Mouse (Mus musculus) forebrain, embryonic 16.5 days (tissue): ENCODE data around the gene Acp5. TPM values are rescaled to one million over a fixed set of nuclear protein-coding genes. Genes with fewer than 3 reads are reported as not detected.

ENCODE experiments used
- ATAC-seq: fragments of 200-750 bp; cut with Nextera tagmentation; 2 replicates; pipeline ENCODE4 v1.8.0; 2017; ENCODE audit warnings: mild to moderate bottlenecking, moderate library complexity
- H3K27ac ChIP-seq: fragments of 300-500 bp; sonication (generic); 2 replicates; pipeline ENCODE4 v1.5.1; 2014; ENCODE audit warnings: low read length, control low read depth
- H3K27me3 ChIP-seq: fragments of 300-500 bp; sonication (generic); replicated peaks from 2 replicates; pipeline ENCODE4 v1.6.1; 2014; ENCODE audit warnings: low read length; ENCODE audit not compliant: control insufficient read depth, insufficient read depth
- H3K36me3 ChIP-seq: fragments of 300-500 bp; sonication (generic); 2 replicates; pipeline ENCODE4 v1.6.1; 2014; ENCODE audit not compliant: control insufficient read depth, insufficient read depth
- H3K4me1 ChIP-seq: fragments of 300-500 bp; sonication (generic); replicated peaks from 2 replicates; pipeline ENCODE4 v1.6.1; 2014; ENCODE audit warnings: low read length; ENCODE audit not compliant: control insufficient read depth, insufficient read depth
- H3K4me2 ChIP-seq: fragments of 300-500 bp; sonication (generic); 2 replicates; pipeline ENCODE4 v1.6.1; 2014; ENCODE audit warnings: mild to moderate bottlenecking, low read length, control low read depth
- H3K4me3 ChIP-seq: fragments of 300-500 bp; sonication (generic); replicated peaks from 2 replicates; pipeline ENCODE4 v1.5.1; 2014; ENCODE audit warnings: mild to moderate bottlenecking, low read length, control low read depth
- H3K9ac ChIP-seq: fragments of 300-500 bp; sonication (generic); replicated peaks from 2 replicates; pipeline ENCODE4 v1.6.1; 2014; ENCODE audit warnings: low read depth, low read length, control low read depth
- H3K9me3 ChIP-seq: fragments of 300-500 bp; sonication (generic); 2 replicates; pipeline ENCODE4 v1.6.1; 2016; ENCODE audit warnings: low read length; ENCODE audit not compliant: control insufficient read depth
- WGBS: fragments of 180-500 bp; shearing (Covaris S2); extraction: QIAGEN DNeasy Blood & Tissue Kit; methylation state at CpG from one replicate; pipeline ENCODE4 v1.1.7; 2014; 5-methylcytosine and 5-hydroxymethylcytosine counted together
- polyA plus RNA-seq: library from polyadenylated mRNA; unstranded; fragments of >200 nt; fragmentation: Nextera tagmentation; extraction: Ambion mirVana; gene quantifications from 2 replicates; pipeline ENCODE4 v1.2.1, GENCODE M21; 2015

The Acp5 gene
- polyA plus RNA-seq, 1 experiment from 2014 or later = not detected

DNA sequence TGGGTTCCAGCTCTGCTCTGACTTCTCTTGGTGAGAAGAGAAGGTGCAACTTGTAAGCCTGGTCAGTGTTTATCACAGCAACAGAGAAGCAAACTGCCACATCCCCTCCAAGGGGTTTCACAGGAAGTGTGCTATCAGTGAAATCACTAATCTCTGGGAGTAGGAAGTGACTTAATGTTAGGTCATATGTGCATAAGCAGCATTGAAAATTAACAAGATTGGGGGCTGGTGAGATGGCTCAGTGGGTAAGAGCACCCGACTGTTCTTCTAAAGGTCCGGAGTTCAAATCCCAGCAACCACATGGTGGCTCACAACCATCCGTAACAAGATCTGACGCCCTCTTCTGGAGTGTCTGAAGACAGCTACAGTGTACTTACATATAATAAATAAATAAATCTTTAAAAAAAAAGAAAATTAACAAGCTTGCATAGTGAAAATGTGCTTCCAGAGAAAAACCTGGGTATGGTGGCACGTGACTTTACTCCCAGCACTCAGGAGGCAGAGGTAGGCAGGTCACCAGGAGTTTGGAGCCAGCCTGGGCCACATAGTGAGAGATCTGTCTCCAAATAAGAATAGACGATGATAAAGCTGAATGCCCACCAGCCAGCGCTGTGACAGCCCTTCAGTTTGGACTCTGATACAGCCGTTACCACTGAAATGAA is 8.9 kb upstream of the Acp5 start:
- Histone ChIP-seq H3K9ac (no peak overlapping the region), H3K4me2 (no peak overlapping the region), H3K36me3 (no peaks in the 10 kb centered on the region), H3K9me3 (no peaks in the 10 kb centered on the region), H3K27ac (no peak overlapping the region), H3K4me1 (no peaks in the 10 kb centered on the region), H3K4me3 (no peak overlapping the region), H3K27me3 (no peaks in the 10 kb centered on the region)
- 91% methylated on average over 6 of the region's 8 CpGs for WGBS
- ATAC-seq = no peak

- H3K36me3 ChIP-seq = no peaks in the 10 kb centered on the region
- peak; percentile 67 for ATAC-seq
- no peak overlapping the region for H3K9ac ChIP-seq
- no peak overlapping the region for H3K27ac ChIP-seq
- no peaks in the 10 kb centered on the region for H3K9me3 ChIP-seq
- H3K27me3 ChIP-seq = no peaks in the 10 kb centered on the region
- WGBS = 52% methylated on average over 17 of the region's 17 CpGs
- H3K4me1 ChIP-seq = no peaks in the 10 kb centered on the region
- no peak overlapping the region for H3K4me2 ChIP-seq
- H3K4me3 ChIP-seq = no peak overlapping the region
These were observed 7.9 kb upstream of the Acp5 start for GRCm38 (mm10) chr9:22143108-22144037.

GRCm38 (mm10) chr9:22139746-22140145 is 4.2 kb upstream of the Acp5 start:
- H3K27ac ChIP-seq = no peak overlapping the region
- H3K9ac ChIP-seq = no peak overlapping the region
- no peaks in the 10 kb centered on the region for H3K4me1 ChIP-seq
- H3K4me2 ChIP-seq = no peak overlapping the region
- no peak overlapping the region for H3K4me3 ChIP-seq
- WGBS = 88% methylated on average over 5 of the region's 5 CpGs
- no peaks in the 10 kb centered on the region for H3K27me3 ChIP-seq
- no peaks in the 10 kb centered on the region for H3K9me3 ChIP-seq
- H3K36me3 ChIP-seq = no peaks in the 10 kb centered on the region
- ATAC-seq = no peak

DNA sequence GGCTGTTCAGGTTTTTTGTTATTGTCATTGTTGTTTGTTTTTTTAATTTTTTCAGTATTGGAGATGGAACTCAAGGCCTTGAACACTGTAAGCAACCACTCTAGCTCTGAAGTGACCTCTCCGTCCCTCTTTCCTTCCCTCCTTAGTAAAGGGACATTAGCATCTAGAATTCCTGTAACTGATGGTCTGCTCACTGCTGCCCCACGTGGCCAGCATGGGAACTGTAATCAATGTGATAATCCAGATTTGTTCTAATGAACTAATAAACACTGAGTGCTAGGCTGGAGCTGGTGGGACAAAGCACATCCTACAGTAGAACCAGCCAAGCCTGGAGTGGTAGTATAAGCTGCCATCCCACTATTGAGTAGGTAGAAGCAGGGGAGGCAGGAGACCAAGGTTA is 3.0 kb upstream of the Acp5 start:
- no peak overlapping the region for H3K4me2 ChIP-seq
- H3K27ac ChIP-seq = no peak overlapping the region
- WGBS = 14% methylated on average over 2 of the region's 2 CpGs

DNA sequence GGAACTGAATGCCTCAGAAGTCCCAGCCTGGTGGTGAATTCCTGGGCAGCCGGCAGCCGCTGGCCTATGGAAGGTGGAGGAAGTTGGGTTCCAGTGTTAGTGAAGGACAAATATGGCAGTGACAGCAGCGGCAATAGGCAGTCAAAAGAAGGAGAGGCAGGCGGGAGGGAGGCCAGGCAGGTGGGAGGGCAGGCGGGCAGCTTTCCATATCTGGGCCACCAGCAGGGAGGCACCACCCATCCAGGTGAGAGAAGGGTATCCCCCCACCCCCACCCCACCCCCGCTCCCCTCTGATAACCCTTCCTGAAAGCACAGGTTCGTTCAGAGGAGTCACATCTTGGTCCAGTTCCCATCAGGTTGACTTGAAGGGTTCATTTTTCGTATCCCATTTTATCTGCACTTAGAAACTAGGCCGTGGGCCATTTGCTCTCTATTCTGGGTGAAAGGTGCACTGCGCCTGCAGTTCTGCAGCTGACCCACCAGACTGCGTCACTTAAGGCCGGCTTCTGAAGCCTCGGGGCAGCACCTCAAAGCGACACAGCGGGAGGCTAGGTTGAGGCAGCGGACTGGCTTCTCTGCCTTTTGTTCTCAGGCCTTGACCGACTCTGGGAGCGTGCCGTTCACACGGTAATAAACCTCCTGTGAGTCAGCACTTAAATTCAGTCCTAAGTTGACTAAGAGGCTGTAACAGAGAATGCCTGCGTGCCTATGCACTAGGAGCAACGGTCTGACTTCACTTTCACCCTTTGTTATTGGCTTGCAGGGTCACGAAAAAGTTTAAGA is 1.4 kb upstream of the Acp5 start:
- WGBS = 10% methylated on average over 22 of the region's 23 CpGs
- Histone ChIP-seq H3K27ac (no peak overlapping the region), H3K4me1 (no peaks in the 10 kb centered on the region), H3K4me2 (no peak overlapping the region), H3K4me3 (no peak overlapping the region), H3K36me3 (no peaks in the 10 kb centered on the region), H3K9me3 (no peaks in the 10 kb centered on the region), H3K27me3 (peaks cover 5% of the 10 kb centered on the region), H3K9ac (0 out of 2 replicates have a peak overlapping the region, but pooled peaks have one; percentile 13)
- no peak for ATAC-seq

More for the DNA sequence above, 3.0 kb upstream of the Acp5 start:
- Histone ChIP-seq H3K4me3 (no peak overlapping the region), H3K36me3 (no peaks in the 10 kb centered on the region), H3K9me3 (no peaks in the 10 kb centered on the region), H3K27me3 (no peaks in the 10 kb centered on the region), H3K9ac (no peak overlapping the region), H3K4me1 (no peaks in the 10 kb centered on the region)
- ATAC-seq = no peak

GRCm38 (mm10) chr9:22134988-22135643 is 395 bp downstream of the Acp5 start:
- H3K9me3 ChIP-seq = no peaks in the 10 kb centered on the region
- H3K4me1 ChIP-seq = peaks cover 5% of the 10 kb centered on the region; the same call in 1 of the 2 replicates
- no peak overlapping the region for H3K27ac ChIP-seq
- 72% methylated on average over 9 of the region's 9 CpGs for WGBS
- H3K4me2 ChIP-seq = no peak overlapping the region
- peaks cover 14% of the 10 kb centered on the region for H3K27me3 ChIP-seq
- H3K4me3 ChIP-seq = no peak overlapping the region
- no peak overlapping the region for H3K9ac ChIP-seq
- ATAC-seq = no peak
- no peaks in the 10 kb centered on the region for H3K36me3 ChIP-seq

DNA sequence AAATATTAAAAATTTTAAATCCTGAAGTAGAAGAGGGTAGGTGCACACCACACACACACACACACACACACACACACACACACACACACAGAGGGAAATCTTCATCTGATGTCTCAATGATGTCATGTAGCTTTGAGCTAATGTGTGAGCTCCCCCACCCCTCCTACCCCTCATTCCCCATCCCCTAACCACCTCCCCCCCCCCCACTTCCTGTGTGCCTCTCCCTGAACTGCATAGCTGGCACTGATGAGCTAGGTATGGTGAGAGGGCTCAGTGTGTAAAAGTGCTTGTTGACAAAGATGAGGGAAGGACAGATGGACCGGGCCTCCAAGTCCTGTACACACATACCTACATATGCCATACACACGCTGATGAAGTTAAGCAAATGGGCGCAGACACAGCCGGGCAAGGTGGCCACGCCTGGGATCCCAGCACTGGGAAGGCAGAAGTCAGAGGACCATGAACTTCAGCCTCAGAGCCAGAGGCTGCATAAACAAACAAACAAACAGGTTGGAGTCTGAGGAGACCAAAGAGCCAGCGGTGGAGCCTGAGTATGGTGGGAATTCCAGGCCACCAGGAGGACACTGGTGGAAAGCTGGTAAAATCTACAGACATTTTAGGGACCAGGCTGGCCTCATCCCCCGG is 1.1 kb downstream of the Acp5 start:
- H3K27ac ChIP-seq = no peak overlapping the region
- no peaks in the 10 kb centered on the region for H3K9me3 ChIP-seq
- H3K27me3 ChIP-seq = peaks cover 14% of the 10 kb centered on the region
- H3K4me3 ChIP-seq = no peak overlapping the region
- WGBS = 88% methylated on average over 7 of the region's 7 CpGs
- no peak for ATAC-seq
- no peak overlapping the region for H3K4me2 ChIP-seq
- H3K9ac ChIP-seq = no peak overlapping the region
- peaks cover 5% of the 10 kb centered on the region; the same call in 1 of the 2 replicates for H3K4me1 ChIP-seq
- H3K36me3 ChIP-seq = no peaks in the 10 kb centered on the region

GRCm38 (mm10) chr9:22132220-22132619 is 3.3 kb downstream of the Acp5 start:
- no peak overlapping the region for H3K9ac ChIP-seq
- H3K4me1 ChIP-seq = peaks cover 5% of the 10 kb centered on the region; the same call in 1 of the 2 replicates
- no peaks in the 10 kb centered on the region for H3K36me3 ChIP-seq
- H3K27me3 ChIP-seq = peaks cover 14% of the 10 kb centered on the region
- no peak for ATAC-seq
- WGBS = 63% methylated on average over 11 of the region's 11 CpGs
- no peak overlapping the region for H3K27ac ChIP-seq
- no peaks in the 10 kb centered on the region for H3K9me3 ChIP-seq
- H3K4me2 ChIP-seq = no peak overlapping the region
- no peak overlapping the region for H3K4me3 ChIP-seq
